Mouse (Mus musculus) liver, embryonic 16.5 days (tissue): Measurements from ENCODE around the gene Stt3a. TPM values are rescaled to one million over a fixed set of nuclear protein-coding genes. Genes with fewer than 3 reads are reported as not detected.

ENCODE experiments used
- ATAC-seq: fragments of 200-750 bp; cut with Nextera tagmentation; 2 replicates; pipeline ENCODE4 v1.8.0; 2017; ENCODE audit warnings: low read depth, mild to moderate bottlenecking, moderate number of reproducible peaks, moderate library complexity
- H3K27ac ChIP-seq: fragments of 300-500 bp; sonication (generic); 2 replicates; pipeline ENCODE4 v1.5.1; 2014; ENCODE audit warnings: mild to moderate bottlenecking, low read length
- H3K27me3 ChIP-seq: fragments of 300-500 bp; sonication (generic); 2 replicates; pipeline ENCODE4 v1.6.1; 2014; ENCODE audit warnings: low read depth, low read length, mixed read lengths; ENCODE audit not compliant: control insufficient read depth, insufficient read depth
- H3K36me3 ChIP-seq: fragments of 300-500 bp; sonication (generic); 2 replicates; pipeline ENCODE4 v1.6.1; 2014; ENCODE audit warnings: mild to moderate bottlenecking; ENCODE audit not compliant: control insufficient read depth, insufficient read depth
- H3K4me1 ChIP-seq: fragments of 300-500 bp; sonication (generic); 2 replicates; pipeline ENCODE4 v1.6.1; 2014; ENCODE audit warnings: low read depth, low read length, mixed read lengths; ENCODE audit not compliant: control insufficient read depth
- H3K4me2 ChIP-seq: fragments of 300-500 bp; sonication (generic); 2 replicates; pipeline ENCODE4 v1.6.1; 2014; ENCODE audit warnings: low read depth, low read length, mixed read lengths
- H3K4me3 ChIP-seq: fragments of 300-500 bp; sonication (generic); 2 replicates; pipeline ENCODE4 v1.5.1; 2014; ENCODE audit warnings: low read depth, mild to moderate bottlenecking, low read length
- H3K9ac ChIP-seq: fragments of 300-500 bp; sonication (generic); 2 replicates; pipeline ENCODE4 v1.6.1; 2014; ENCODE audit warnings: low read depth, low read length
- H3K9me3 ChIP-seq: fragments of 300-500 bp; sonication (generic); replicated peaks from 2 replicates; pipeline ENCODE4 v1.6.1; 2016; ENCODE audit warnings: low read length; ENCODE audit not compliant: control insufficient read depth
- WGBS: fragments of 180-500 bp; shearing (Covaris S2); extraction: QIAGEN DNeasy Blood & Tissue Kit; methylation state at CpG from one replicate; pipeline ENCODE4 v1.1.7; 2014; ENCODE audit not compliant: insufficient replicate concordance; 5-methylcytosine and 5-hydroxymethylcytosine counted together
- polyA plus RNA-seq: library from polyadenylated mRNA; unstranded; fragments of >200 nt; fragmentation: Nextera tagmentation; extraction: Ambion mirVana; gene quantifications from 2 replicates; pipeline ENCODE4 v1.2.1, GENCODE M21; 2015

The Stt3a gene
- polyA plus RNA-seq, 1 experiment from 2014 or later: 192 TPM

DNA sequence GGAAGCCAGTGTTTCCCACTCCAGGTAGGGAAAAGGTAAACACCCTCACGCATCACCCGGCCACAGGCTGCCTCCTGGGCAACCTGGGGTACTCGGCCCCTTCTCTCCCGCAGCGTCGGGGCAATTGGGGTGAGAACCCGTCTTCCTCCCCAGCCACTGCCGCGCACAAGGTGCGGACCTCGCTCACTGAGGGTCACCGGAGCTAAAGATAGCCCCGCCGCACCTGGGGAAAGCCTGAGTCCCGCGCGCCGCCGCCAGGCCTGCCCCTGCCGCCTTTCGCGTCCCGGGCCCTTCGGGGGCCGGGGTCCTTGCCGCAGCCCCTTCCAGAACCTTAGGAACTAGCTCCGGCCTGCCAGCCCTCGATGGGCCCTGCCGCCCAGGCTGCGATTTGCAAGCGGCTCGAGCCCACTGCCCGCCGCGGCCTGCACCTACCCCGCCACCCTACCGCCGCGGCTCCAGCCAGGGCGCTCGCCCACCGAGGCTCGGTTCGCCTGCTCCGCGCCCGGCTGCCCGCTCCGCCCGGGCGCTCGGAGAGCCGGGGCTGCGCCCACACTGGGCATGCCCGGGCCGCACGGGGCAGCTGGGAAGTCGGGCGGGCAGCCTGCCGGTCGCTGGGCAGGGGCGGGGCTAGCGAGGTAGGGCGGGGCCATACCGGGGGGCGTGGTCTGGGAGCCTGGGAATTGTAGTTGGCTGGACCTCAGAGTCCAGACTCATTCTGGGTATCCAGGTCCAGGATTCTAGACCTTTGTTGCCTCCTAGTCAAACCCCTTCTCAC, 29.5 kb upstream of the Stt3a start, which contains the start of gene Ei24:
Ei24 (minus strand) TSS at position 613 of the 775 bp plus-strand sequence.
- ATAC-seq: peak; percentile 98
- H3K36me3 ChIP-seq: no peaks in the 10 kb centered on the region
- H3K9ac ChIP-seq: peak within 1 kb of the TSS; percentile 93
- H3K4me1 ChIP-seq: peaks cover 6% of the 10 kb centered on the region
- peak within 1 kb of the TSS; percentile 51 for H3K27ac ChIP-seq
- WGBS: under 1% methylated on average over 50 of the region's 66 CpGs
- H3K27me3 ChIP-seq: no peaks in the 10 kb centered on the region
- peak within 1 kb of the TSS; percentile 87 for H3K4me2 ChIP-seq
- H3K4me3 ChIP-seq: peak within 1 kb of the TSS; percentile 90
- no peaks in the 10 kb centered on the region for H3K9me3 ChIP-seq

DNA sequence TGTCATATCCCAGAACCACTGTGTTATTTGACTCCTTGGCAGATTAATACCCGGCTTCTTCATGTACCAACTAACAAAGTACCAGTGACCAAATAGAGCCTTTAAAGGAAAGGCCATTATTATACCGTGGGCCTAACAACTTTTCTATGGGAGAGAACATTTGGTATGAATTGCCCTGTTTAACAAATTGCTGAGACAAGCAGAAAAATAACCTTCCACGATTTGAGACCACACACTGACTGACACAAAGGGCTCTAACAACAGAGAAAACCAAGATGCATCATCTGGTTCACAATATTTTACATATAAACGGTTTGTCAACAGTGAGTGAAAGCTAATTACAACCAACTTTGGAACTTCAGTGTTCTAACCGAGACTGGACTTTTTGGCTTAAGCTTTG, 28.7 kb upstream of the Stt3a start:
- Histone ChIP-seq H3K36me3 (no peaks in the 10 kb centered on the region), H3K27me3 (no peaks in the 10 kb centered on the region), H3K27ac (no peak overlapping the region), H3K4me1 (peaks cover 6% of the 10 kb centered on the region), H3K4me3 (peak overlapping the region; percentile 90), H3K9ac (peak overlapping the region; percentile 93), H3K4me2 (peak overlapping the region; percentile 87), H3K9me3 (no peaks in the 10 kb centered on the region)
- ATAC-seq: no peak
- WGBS: 18% methylated on average over 5 of the region's 5 CpGs

DNA sequence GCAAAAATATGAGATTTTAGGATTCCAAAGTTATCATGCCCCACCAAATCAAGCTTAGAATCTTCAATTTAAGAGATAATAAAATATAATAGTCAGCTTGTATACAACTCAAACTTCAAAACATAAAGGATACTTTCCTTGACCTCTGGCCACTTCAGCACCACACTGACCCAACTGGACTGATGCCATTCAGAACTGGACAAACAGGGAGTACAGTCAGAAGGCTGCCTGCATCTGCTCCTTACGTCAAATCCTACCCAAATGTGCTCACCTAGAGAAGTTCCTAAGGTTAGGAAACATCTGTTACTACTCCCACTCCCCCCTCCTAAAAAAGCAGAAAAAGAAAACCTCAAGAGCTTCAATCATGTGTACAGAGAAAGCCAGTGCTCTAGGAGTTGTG, 28.1 kb upstream of the Stt3a start:
- Histone ChIP-seq H3K9ac (no peak overlapping the region), H3K4me3 (no peak overlapping the region), H3K9me3 (no peaks in the 10 kb centered on the region), H3K4me2 (no peak overlapping the region), H3K36me3 (peaks cover 2% of the 10 kb centered on the region; the same call in 1 of the 2 replicates), H3K27me3 (no peaks in the 10 kb centered on the region), H3K27ac (no peak overlapping the region), H3K4me1 (peaks cover 6% of the 10 kb centered on the region)
- 65% methylated on average over 1 of the region's 1 CpGs for WGBS
- no peak for ATAC-seq

DNA sequence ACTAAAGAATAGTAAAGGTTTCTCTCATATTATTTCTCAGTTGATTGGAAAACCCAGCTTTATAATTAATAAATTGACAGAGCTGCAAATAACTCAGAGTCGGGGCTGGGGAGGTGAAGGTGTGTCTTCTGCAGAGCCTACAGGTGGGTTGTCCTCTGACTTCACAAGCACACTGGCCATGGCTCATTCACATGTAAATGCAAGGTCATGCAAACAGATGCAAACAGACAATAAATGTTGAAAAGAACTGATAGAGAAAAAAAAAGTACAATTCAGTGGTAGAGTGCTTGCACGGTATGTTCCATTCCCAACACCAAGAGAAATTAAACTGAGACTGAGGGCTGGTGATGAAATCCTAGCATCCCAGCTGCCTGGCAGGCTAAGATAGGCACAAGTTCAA, 27.0 kb upstream of the Stt3a start:
- no peak overlapping the region for H3K9ac ChIP-seq

DNA sequence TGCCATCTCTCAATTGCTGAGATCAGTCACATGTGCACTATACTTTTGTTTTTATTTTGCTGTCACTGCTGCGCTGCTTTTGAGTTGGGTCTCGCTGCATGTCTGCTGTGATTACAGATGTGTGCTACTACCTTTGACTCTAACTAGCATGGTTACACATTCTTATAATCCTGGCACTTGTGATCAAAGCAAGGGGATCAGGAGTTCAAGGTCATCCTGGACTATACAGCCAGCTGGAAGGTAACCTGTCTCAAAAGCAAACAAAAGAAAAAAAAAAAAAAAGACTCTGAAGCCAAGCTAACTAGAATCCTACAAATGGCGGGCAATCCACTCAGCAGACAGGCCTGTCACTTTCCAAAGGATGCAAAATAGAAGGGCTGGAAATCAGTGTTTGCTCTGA, 24.7 kb upstream of the Stt3a start:
- H3K4me2 ChIP-seq: no peak overlapping the region
- H3K9ac ChIP-seq: no peak overlapping the region
- H3K36me3 ChIP-seq: peaks cover 22% of the 10 kb centered on the region
- no peaks in the 10 kb centered on the region for H3K9me3 ChIP-seq
- no peaks in the 10 kb centered on the region for H3K27me3 ChIP-seq
- no peak for ATAC-seq
- H3K4me1 ChIP-seq: peaks cover 6% of the 10 kb centered on the region
- no peak overlapping the region for H3K4me3 ChIP-seq
- 67% methylated on average over 3 of the region's 3 CpGs for WGBS
- H3K27ac ChIP-seq: no peak overlapping the region

More for the DNA sequence above, 27.0 kb upstream of the Stt3a start:
- no peaks in the 10 kb centered on the region for H3K9me3 ChIP-seq
- no peak overlapping the region for H3K27ac ChIP-seq
- no peak overlapping the region for H3K4me3 ChIP-seq
- H3K36me3 ChIP-seq: peaks cover 5% of the 10 kb centered on the region; the same call in 1 of the 2 replicates
- H3K4me1 ChIP-seq: peaks cover 6% of the 10 kb centered on the region
- 68% methylated on average over 2 of the region's 2 CpGs for WGBS
- no peak overlapping the region for H3K4me2 ChIP-seq
- no peak for ATAC-seq
- no peaks in the 10 kb centered on the region for H3K27me3 ChIP-seq

DNA sequence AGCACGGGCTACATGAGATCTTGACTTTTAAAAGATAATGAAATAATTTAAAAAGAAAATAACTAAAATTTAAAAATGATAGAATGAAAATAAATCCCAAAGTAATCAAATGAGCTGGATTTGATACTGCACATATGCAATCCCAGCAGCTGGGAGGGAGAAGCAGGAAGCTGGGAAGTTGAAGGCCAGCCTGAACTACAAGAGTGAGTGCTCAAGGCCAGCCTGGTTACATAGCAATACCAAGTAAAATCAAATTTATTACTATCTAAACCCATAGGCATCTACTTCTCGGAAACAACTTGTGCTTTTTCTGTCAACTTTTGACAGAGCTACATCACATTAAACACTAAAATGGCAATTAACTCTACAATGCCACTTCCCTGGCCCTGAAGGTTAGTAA, 16.4 kb upstream of the Stt3a start:
- 71% methylated on average over 2 of the region's 2 CpGs for WGBS
- H3K9ac ChIP-seq: no peak overlapping the region
- H3K4me3 ChIP-seq: no peak overlapping the region
- no peaks in the 10 kb centered on the region for H3K27me3 ChIP-seq
- no peaks in the 10 kb centered on the region for H3K9me3 ChIP-seq
- ATAC-seq: no peak
- H3K4me2 ChIP-seq: no peak overlapping the region
- no peak overlapping the region for H3K27ac ChIP-seq
- no peaks in the 10 kb centered on the region for H3K4me1 ChIP-seq
- H3K36me3 ChIP-seq: peaks cover 31% of the 10 kb centered on the region

DNA sequence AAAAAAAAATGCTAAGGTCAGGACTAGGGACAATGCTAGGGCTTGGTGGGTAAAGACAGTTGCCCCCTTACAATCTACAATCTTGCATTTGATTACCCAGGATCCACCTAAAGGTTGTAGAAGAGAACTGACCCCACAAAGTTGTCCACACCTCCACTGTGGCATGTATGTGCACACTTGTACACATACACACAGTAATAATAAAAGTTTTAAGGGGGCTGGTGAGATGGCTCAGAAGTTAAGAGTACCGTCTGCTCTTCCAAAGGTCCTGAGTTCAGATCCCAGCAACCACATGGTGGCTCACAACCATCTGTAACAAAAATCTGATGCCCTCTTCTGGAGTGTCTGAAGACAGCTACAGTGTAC, 1.6 kb upstream of the Stt3a start:
- peak overlapping the region; percentile 89 for H3K4me3 ChIP-seq
- H3K9me3 ChIP-seq: no peaks in the 10 kb centered on the region
- no peak for ATAC-seq
- peak overlapping the region; percentile 81 for H3K4me2 ChIP-seq
- peaks cover 15% of the 10 kb centered on the region for H3K4me1 ChIP-seq
- H3K27me3 ChIP-seq: no peaks in the 10 kb centered on the region
- peak overlapping the region; percentile 94 for H3K27ac ChIP-seq
- peaks cover 2% of the 10 kb centered on the region for H3K36me3 ChIP-seq
- peak overlapping the region; percentile 71 for H3K9ac ChIP-seq
- WGBS: 67% methylated on average over 1 of the region's 1 CpGs

DNA sequence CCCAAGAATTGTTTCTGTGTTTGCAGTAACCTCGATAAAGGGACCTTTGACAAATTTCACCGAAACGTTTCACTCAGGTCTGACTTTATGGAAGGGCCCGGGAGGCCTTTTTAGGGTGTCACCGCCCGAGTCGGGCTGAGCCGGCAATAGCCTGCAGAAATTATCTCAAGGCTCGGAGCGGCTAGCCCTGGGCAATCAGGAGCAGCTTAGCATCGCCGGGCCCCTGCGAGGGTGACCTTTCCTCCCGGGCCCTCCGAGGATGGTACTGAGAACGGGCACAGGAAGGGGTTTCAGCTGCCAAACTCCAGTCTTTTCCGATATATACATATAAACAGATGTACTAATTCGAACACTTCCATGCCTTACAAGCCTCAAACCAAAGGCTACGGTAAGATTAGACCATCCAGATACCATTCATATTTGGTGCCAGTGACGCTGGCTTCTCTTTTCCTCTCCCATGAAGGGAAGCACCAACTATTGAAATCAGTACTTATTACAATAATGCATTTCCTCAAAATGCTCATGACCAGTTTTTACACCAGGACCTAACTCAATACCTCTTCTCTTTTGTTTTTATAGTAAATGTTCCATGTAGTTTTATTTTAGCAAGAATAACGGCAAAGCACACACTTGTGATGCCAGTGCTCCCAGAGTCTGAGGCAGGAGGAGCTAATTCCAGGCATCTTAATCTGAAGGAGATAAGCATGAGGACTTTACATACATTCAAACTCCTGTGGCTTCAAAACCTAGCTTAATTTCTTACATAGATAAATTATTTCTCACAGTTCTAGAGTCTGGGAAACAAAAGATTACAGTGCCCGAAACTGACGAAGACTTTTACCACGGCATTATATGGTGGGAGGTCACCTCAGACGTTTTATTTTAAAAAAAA, 923 bp upstream of the Stt3a start:
- peaks cover 6% of the 10 kb centered on the region for H3K36me3 ChIP-seq
- H3K27me3 ChIP-seq: no peaks in the 10 kb centered on the region
- peak overlapping the region; percentile 94 for H3K27ac ChIP-seq
- WGBS: 4% methylated on average over 25 of the region's 25 CpGs
- ATAC-seq: peak; percentile 19
- no peaks in the 10 kb centered on the region for H3K9me3 ChIP-seq
- H3K9ac ChIP-seq: peak overlapping the region; percentile 71
- H3K4me2 ChIP-seq: peak overlapping the region; percentile 81
- peaks cover 15% of the 10 kb centered on the region for H3K4me1 ChIP-seq
- H3K4me3 ChIP-seq: peak overlapping the region; percentile 89

DNA sequence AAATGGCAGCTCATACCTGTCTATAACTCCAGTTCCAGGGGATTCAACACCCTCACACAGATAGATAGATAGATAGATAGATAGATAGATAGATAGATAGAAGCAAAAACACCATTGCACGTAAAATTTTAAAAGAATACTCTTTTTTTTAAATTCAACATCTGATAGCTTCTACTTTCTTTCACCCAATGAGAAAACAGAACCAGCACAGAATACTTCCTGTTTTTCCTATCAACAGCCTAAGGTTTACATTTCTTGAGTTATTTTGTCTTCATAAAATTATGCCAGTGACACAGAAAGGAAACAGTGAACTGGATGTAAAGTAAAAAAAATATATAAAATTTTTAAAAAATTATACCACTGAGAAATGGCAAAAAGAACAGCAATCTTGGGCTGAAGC, 3.1 kb downstream of the Stt3a start:
- H3K9ac ChIP-seq: no peak overlapping the region
- no peak overlapping the region for H3K27ac ChIP-seq
- peaks cover 20% of the 10 kb centered on the region for H3K36me3 ChIP-seq
- no peak overlapping the region for H3K4me2 ChIP-seq
- no peaks in the 10 kb centered on the region for H3K27me3 ChIP-seq
- H3K9me3 ChIP-seq: no peaks in the 10 kb centered on the region
- no peak for ATAC-seq
- H3K4me1 ChIP-seq: peaks cover 15% of the 10 kb centered on the region
- WGBS: 64% methylated on average over 1 of the region's 1 CpGs
- no peak overlapping the region for H3K4me3 ChIP-seq
